Mouse (Mus musculus) intestine, embryonic 14.5 days (tissue): Measurements from ENCODE around the gene Sdk2. TPM values are rescaled to one million over a fixed set of nuclear protein-coding genes. Genes with fewer than 3 reads are reported as not detected.

ENCODE experiments used
- ATAC-seq: fragments of 200-750 bp; cut with Nextera tagmentation; replicated peaks from 2 replicates; pipeline ENCODE4 v1.8.0; 2017; ENCODE audit warnings: low read depth, moderate number of reproducible peaks, moderate TSS enrichment, moderate library complexity; ENCODE audit not compliant: low FRiP score, low TSS enrichment
- DNase-seq: peaks from one replicate; pipeline ENCODE4 v3.0.0-alpha.2; 2018; ENCODE audit warnings: low spot score
- H3K27ac ChIP-seq: fragments of 300-500 bp; sonication (generic); 2 replicates; pipeline ENCODE4 v1.5.1; 2014; ENCODE audit warnings: low read depth, mild to moderate bottlenecking, control low read depth
- H3K27me3 ChIP-seq: fragments of 300-500 bp; sonication (generic); replicated peaks from 2 replicates; pipeline ENCODE4 v1.6.1; 2014; ENCODE audit warnings: low read length, control low read depth; ENCODE audit not compliant: control insufficient read depth, insufficient read depth
- H3K36me3 ChIP-seq: fragments of 300-500 bp; sonication (generic); 2 replicates; pipeline ENCODE4 v1.6.1; 2014; ENCODE audit warnings: low read length, control low read depth; ENCODE audit not compliant: control insufficient read depth, insufficient read depth
- H3K4me1 ChIP-seq: fragments of 300-500 bp; sonication (generic); replicated peaks from 2 replicates; pipeline ENCODE4 v1.6.1; 2014; ENCODE audit warnings: low read length, control low read depth, mixed read lengths; ENCODE audit not compliant: control insufficient read depth, insufficient read depth
- H3K4me2 ChIP-seq: fragments of 300-500 bp; sonication (generic); 2 replicates; pipeline ENCODE4 v1.6.1; 2014; ENCODE audit warnings: low read length
- H3K4me3 ChIP-seq: fragments of 300-500 bp; sonication (generic); 2 replicates; pipeline ENCODE4 v1.5.1; 2014; ENCODE audit warnings: low read depth, low read length, control low read depth, mixed read lengths
- H3K9ac ChIP-seq: fragments of 300-500 bp; sonication (generic); 2 replicates; pipeline ENCODE4 v1.6.1; 2014; ENCODE audit warnings: mild to moderate bottlenecking, low read length
- H3K9me3 ChIP-seq: fragments of 300-500 bp; sonication (generic); 2 replicates; pipeline ENCODE4 v1.6.1; 2016; ENCODE audit warnings: low read length, control low read depth; ENCODE audit not compliant: control insufficient read depth
- WGBS: fragments of 180-500 bp; shearing (Covaris S2); extraction: QIAGEN DNeasy Blood & Tissue Kit; methylation state at CpG from one replicate; pipeline ENCODE4 v1.1.7; 2014; 5-methylcytosine and 5-hydroxymethylcytosine counted together
- polyA plus RNA-seq: library from polyadenylated mRNA; unstranded; fragments of >200 nt; fragmentation: Nextera tagmentation; extraction: Ambion mirVana; gene quantifications from 2 replicates; pipeline ENCODE4 v1.2.1, GENCODE M21; 2014

The Sdk2 gene
- polyA plus RNA-seq, 1 experiment from 2014 or later = 3.1 TPM

DNA sequence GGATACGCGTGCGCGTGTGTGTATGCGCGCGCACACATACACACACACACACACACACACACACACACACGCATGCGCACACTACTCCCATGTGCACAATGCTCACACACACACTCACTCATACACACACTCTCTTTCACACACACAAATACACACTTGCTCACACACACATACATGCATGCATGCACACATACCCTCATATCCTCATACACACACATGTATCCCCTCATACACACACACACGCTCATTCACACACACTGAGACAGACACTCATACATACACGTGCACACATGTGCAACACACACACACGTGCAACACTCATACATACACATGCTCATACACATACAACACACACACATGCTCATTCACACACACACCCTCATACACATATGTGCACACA lies 88.5 kb downstream of the Sdk2 start:
- no peak for DNase-seq
- Histone ChIP-seq H3K4me2 (no peak overlapping the region), H3K9me3 (no peaks in the 10 kb centered on the region), H3K4me3 (no peak overlapping the region), H3K9ac (no peak overlapping the region), H3K27ac (no peak overlapping the region), H3K27me3 (no peaks in the 10 kb centered on the region), H3K36me3 (no peaks in the 10 kb centered on the region), H3K4me1 (peaks cover 16% of the 10 kb centered on the region)
- 97% methylated on average over 12 of the region's 12 CpGs for WGBS
- no peak for ATAC-seq

- ATAC-seq = no peak
- Histone ChIP-seq H3K4me1 (no peaks in the 10 kb centered on the region), H3K27ac (no peak overlapping the region), H3K36me3 (no peaks in the 10 kb centered on the region), H3K4me3 (no peak overlapping the region), H3K9me3 (0 out of 2 replicates have a peak, but pooled peaks cover 4% of the 10 kb centered on the region), H3K4me2 (no peak overlapping the region), H3K9ac (no peak overlapping the region), H3K27me3 (no peaks in the 10 kb centered on the region)
- no peak for DNase-seq
- 71% methylated on average over 3 of the region's 3 CpGs for WGBS
Measured at GRCm38 (mm10) chr11:113975667-113975970, 91.2 kb downstream of the Sdk2 start.

DNA sequence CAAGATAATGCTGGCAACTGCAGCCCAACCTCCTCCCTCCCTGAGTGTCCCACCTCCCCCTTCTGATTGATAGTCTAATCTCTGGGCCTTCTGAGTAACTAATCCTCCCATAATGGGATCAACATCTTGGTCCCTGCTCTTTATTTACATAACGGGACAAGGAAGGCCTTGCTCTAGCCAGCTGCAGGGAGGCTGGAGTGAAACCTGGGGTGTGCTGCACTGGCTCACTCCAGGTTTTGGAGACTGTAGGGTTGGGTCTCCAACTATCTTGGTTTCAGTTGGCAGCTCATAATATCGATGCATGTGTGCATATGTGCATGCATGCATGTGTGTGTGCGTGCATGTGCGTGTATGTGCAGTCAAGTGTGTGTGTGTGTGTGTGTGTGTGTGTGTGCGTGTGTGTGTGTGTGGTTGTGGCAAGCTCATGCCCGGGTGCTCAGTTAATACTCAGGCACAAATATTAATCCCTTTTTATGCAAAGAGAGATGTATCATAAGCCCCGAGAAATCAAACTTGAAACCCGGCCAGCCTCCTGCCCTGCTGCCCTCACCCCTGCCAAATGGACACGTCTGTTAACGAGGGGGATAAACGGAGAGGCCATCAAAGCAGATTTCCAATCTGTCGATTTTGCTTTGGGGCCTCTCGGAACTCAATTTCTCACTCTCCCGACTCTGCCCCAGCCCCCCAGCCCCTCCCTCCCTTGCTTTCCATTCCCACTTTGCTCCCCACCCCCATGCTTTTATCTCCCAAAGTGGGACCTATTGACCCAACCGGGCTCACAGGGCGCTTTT lies 91.8 kb downstream of the Sdk2 start:
- peaks cover 6% of the 10 kb centered on the region for H3K9me3 ChIP-seq
- ATAC-seq (no peak), DNase-seq (no peak)
- WGBS = 50% methylated on average over 16 of the region's 16 CpGs
- no peaks in the 10 kb centered on the region for H3K36me3 ChIP-seq
- H3K9ac ChIP-seq = no peak overlapping the region
- H3K4me3 ChIP-seq = no peak overlapping the region
- H3K27me3 ChIP-seq = no peaks in the 10 kb centered on the region
- H3K4me2 ChIP-seq = no peak overlapping the region
- H3K4me1 ChIP-seq = no peaks in the 10 kb centered on the region
- no peak overlapping the region for H3K27ac ChIP-seq

GRCm38 (mm10) chr11:113972517-113972872 lies 94.4 kb downstream of the Sdk2 start:
- no peaks in the 10 kb centered on the region for H3K4me1 ChIP-seq
- 66% methylated on average over 3 of the region's 3 CpGs for WGBS
- peaks cover 26% of the 10 kb centered on the region for H3K9me3 ChIP-seq
- no peaks in the 10 kb centered on the region for H3K36me3 ChIP-seq
- H3K27me3 ChIP-seq = no peaks in the 10 kb centered on the region
- DNase-seq (no peak), ATAC-seq (no peak)
- H3K4me3 ChIP-seq = no peak overlapping the region
- no peak overlapping the region for H3K9ac ChIP-seq
- H3K4me2 ChIP-seq = no peak overlapping the region
- no peak overlapping the region for H3K27ac ChIP-seq

DNA sequence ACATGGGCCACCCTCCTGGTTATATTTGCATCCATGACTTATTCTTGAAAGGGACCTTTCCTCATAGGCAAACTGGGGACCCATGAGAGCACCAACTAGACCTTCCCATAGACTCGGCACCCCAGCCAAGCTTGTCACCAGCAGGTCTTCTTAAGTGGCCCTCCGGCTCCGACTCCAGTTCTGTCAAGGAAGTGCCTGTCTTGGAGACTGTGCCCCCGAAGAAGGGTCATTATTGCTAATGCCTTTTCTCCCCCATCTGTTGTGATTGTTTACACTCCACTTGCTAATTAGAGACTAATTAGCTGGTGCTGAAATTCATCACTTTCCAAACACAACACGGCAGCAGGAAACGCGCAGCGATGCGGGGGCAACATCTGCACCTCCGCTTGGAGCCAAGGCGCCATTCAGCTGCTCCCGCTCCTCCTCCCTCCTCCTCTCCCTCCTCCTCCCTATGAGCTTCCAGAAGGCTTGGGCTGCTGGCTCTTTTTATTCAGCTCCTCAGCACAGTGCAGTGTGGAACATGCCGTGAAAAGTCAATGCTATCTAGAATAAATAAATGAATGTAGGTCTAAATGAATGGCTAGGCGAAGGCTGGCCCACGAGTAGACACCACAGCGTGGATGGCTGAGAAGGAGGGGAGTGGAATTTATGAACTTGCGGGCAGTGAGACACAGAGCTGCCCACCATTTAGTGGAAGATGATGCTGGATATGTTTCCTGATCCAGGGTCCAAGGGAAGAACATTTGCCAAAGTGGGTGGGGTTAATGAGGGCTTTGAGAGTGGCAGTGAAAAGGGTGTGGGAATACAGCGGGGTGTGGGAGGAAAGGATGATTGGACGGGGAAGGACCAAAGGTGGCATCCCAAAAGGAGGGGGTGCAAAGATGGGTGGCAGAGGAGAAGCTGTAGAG lies 95.0 kb downstream of the Sdk2 start:
- Histone ChIP-seq H3K36me3 (no peaks in the 10 kb centered on the region), H3K27ac (no peak overlapping the region), H3K4me2 (no peak overlapping the region), H3K4me3 (no peak overlapping the region), H3K9ac (no peak overlapping the region), H3K4me1 (no peaks in the 10 kb centered on the region), H3K27me3 (no peaks in the 10 kb centered on the region), H3K9me3 (peaks cover 32% of the 10 kb centered on the region)
- DNase-seq (no peak), ATAC-seq (no peak)
- WGBS = 89% methylated on average over 19 of the region's 19 CpGs

DNA sequence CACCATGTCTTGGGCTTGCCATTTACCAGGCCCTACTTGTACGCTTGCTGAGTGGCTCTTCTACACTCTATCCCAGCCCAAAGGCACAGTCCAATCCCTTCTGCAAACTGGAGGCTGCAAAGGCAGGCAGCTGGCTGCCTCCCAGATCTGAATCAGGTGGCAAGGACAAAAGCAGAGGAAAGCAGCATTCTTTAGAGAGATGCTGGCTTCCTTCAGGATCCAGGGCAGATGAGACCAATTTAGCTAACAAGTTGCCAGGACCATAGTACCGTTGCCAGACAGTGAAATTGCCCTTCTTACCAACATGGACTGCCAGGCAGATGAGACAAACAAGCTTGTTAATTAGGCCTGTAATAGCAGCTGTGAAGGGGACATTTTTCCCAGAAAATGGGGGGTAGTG lies 96.8 kb downstream of the Sdk2 start:
- H3K27me3 ChIP-seq = no peaks in the 10 kb centered on the region
- ATAC-seq (no peak), DNase-seq (no peak)
- H3K4me3 ChIP-seq = no peak overlapping the region
- H3K9ac ChIP-seq = no peak overlapping the region
- H3K4me1 ChIP-seq = no peaks in the 10 kb centered on the region
- WGBS = 91% methylated on average over 2 of the region's 2 CpGs
- H3K36me3 ChIP-seq = no peaks in the 10 kb centered on the region
- no peak overlapping the region for H3K27ac ChIP-seq
- H3K4me2 ChIP-seq = no peak overlapping the region
- H3K9me3 ChIP-seq = peaks cover 51% of the 10 kb centered on the region

DNA sequence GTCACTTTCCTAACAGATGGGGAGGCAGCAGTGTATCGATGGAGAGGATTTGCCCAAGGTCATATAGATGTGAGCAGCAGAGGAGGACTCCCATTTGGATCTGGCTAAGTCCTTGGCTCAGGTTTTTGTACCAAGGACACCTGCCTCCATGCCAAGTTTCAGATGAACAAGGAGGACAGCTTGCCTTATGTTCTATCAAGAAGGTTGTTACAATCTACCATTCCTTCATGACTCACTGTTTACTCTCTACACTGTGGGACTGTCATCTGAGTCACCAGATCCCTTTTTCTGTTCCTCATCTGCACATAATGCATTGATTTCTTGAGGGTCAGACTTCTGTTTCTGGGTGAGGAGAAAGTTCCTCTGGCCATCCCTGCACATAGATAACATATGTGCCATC lies 101.6 kb downstream of the Sdk2 start:
- peaks cover 55% of the 10 kb centered on the region for H3K9me3 ChIP-seq
- H3K4me3 ChIP-seq = no peak overlapping the region
- H3K4me2 ChIP-seq = no peak overlapping the region
- 88% methylated on average over 1 of the region's 1 CpGs for WGBS
- ATAC-seq = no peak
- H3K36me3 ChIP-seq = no peaks in the 10 kb centered on the region
- DNase-seq = no peak
- no peak overlapping the region for H3K9ac ChIP-seq
- no peaks in the 10 kb centered on the region for H3K4me1 ChIP-seq
- H3K27me3 ChIP-seq = no peaks in the 10 kb centered on the region
- H3K27ac ChIP-seq = no peak overlapping the region

DNA sequence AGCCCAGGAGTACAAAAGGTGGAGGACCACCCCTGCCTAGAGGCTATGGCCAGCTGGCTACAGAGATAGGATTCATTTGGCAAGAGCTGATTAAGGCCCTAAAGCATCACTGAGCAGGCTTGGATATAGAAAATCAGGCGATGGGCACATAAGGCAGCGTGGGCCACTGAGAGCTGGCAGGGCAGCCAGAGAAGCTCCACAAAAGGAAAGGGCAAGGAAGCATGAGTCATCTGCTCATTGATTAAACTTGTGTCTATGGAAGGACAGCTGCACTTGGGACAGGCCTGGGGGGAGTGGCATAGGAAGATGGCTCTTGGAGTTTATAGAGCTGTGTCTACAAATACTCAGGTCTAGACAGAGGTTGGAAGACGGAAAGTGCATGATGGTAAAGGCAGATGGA lies 104.1 kb downstream of the Sdk2 start:
- H3K9ac ChIP-seq = no peak overlapping the region
- no peaks in the 10 kb centered on the region for H3K36me3 ChIP-seq
- H3K27ac ChIP-seq = no peak overlapping the region
- ATAC-seq = no peak
- H3K9me3 ChIP-seq = peaks cover 36% of the 10 kb centered on the region
- H3K27me3 ChIP-seq = no peaks in the 10 kb centered on the region
- DNase-seq = no peak
- WGBS = 96% methylated on average over 3 of the region's 3 CpGs
- H3K4me1 ChIP-seq = no peaks in the 10 kb centered on the region
- no peak overlapping the region for H3K4me2 ChIP-seq
- no peak overlapping the region for H3K4me3 ChIP-seq
